In genomic region chr2:28241520-28242221, GRCm38 (mm10) we compare ENCODE assay signal across 18 mouse cellular contexts. TPM values are rescaled to one million over a fixed set of nuclear protein-coding genes. Genes with fewer than 3 reads are reported as not detected.
A peak's percentile ranks its signal among the peaks of the same experiment; 100 is the strongest.
DNase-seq lines count a peak whose midpoint lies in the region; ATAC-seq lines count a peak whose summit lies in the region.
"Had no signal": no experiment of that assay in that cellular context is flagged by ENCODE, and none has a peak within 500 bp of the region (broad histone marks: within the 10 kb centered on the region; RNA-seq: fewer than 3 reads in every experiment).

No protein-coding gene starts in this region.

- H3K9ac ChIP-seq in kidney, embryonic 14.5 days (ENCODE audit: low read depth, low read length), result no peak overlapping the region
- H3K9ac ChIP-seq in neural tube, embryonic 11.5 days (ENCODE audit: low read length), result no peak overlapping the region; the same call in 1 of the 2 replicates
- H3K9ac ChIP-seq in neural tube, embryonic 15.5 days (replicated peaks), result no peak overlapping the region
- H3K9ac ChIP-seq: hindbrain, embryonic 15.5 days had no signal

- H3K9me3 ChIP-seq in kidney, embryonic 14.5 days (ENCODE audit: control insufficient read depth, low read length), result no peaks in the 10 kb centered on the region
- no peaks in the 10 kb centered on the region for H3K9me3 ChIP-seq in neural tube, embryonic 11.5 days (ENCODE audit: control insufficient read depth, low read length)
- H3K9me3 ChIP-seq in limb, embryonic 10.5 days (replicated peaks), result no peaks in the 10 kb centered on the region
- H3K9me3 ChIP-seq in neural tube, embryonic 15.5 days (replicated peaks), result no peaks in the 10 kb centered on the region
- H3K9me3 ChIP-seq: hindbrain, embryonic 15.5 days had no signal

- ATAC-seq in kidney, embryonic 14.5 days (ENCODE audit: low FRiP score, low TSS enrichment), result peak; percentile 53; the same call in 1 of the 2 replicates
- ATAC-seq in neural tube, embryonic 11.5 days (ENCODE audit: insufficient read depth, low FRiP score, low TSS enrichment), result no peak
- ATAC-seq in neural tube, embryonic 15.5 days (ENCODE audit: low FRiP score), result peak; percentile 58; the same call in 1 of the 2 replicates
- ATAC-seq: forebrain, embryonic 16.5 days had no signal

- H3K36me3 ChIP-seq in kidney, embryonic 14.5 days (ENCODE audit: control insufficient read depth, insufficient read depth, low read length), result no peaks in the 10 kb centered on the region
- H3K36me3 ChIP-seq in neural tube, embryonic 11.5 days (ENCODE audit: control insufficient read depth, insufficient read depth, low read length), result no peaks in the 10 kb centered on the region
- H3K36me3 ChIP-seq in limb, embryonic 10.5 days, result no peaks in the 10 kb centered on the region
- H3K36me3 ChIP-seq in neural tube, embryonic 15.5 days, result no peaks in the 10 kb centered on the region
- H3K36me3 ChIP-seq: hindbrain, embryonic 15.5 days; midbrain, embryonic 10.5 days had no signal

- no peaks in the 10 kb centered on the region; the same call in 1 of the 2 replicates for H3K27me3 ChIP-seq in kidney, embryonic 14.5 days (ENCODE audit: control insufficient read depth, insufficient read depth, low read length)
- H3K27me3 ChIP-seq in neural tube, embryonic 11.5 days (ENCODE audit: control insufficient read depth, insufficient read depth, low read length), result no peaks in the 10 kb centered on the region
- 0 out of 2 replicates have a peak, but pooled peaks cover 10% of the 10 kb centered on the region for H3K27me3 ChIP-seq in limb, embryonic 10.5 days (ENCODE audit: low read depth, poor library complexity, severe bottlenecking)
- no peaks in the 10 kb centered on the region for H3K27me3 ChIP-seq in neural tube, embryonic 15.5 days (replicated peaks)
- H3K27me3 ChIP-seq: hindbrain, embryonic 15.5 days had no signal

- no peak overlapping the region for H3K4me2 ChIP-seq in kidney, embryonic 14.5 days (replicated peaks; ENCODE audit: low read depth, low read length)
- no peak overlapping the region for H3K4me2 ChIP-seq in neural tube, embryonic 11.5 days (ENCODE audit: low read depth)
- H3K4me2 ChIP-seq in neural tube, embryonic 15.5 days, result 0 out of 2 replicates have a peak overlapping the region, but pooled peaks have one; percentile 3
- H3K4me2 ChIP-seq: hindbrain, embryonic 15.5 days had no signal

- peaks cover 10% of the 10 kb centered on the region; the same call in 1 of the 2 replicates for H3K4me1 ChIP-seq in kidney, embryonic 14.5 days (ENCODE audit: control insufficient read depth, insufficient read depth, low read length)
- 0 out of 2 replicates have a peak, but pooled peaks cover 5% of the 10 kb centered on the region for H3K4me1 ChIP-seq in neural tube, embryonic 11.5 days (ENCODE audit: control insufficient read depth, insufficient read depth, low read length)
- H3K4me1 ChIP-seq in limb, embryonic 10.5 days, result peaks cover 19% of the 10 kb centered on the region
- peaks cover 23% of the 10 kb centered on the region for H3K4me1 ChIP-seq in neural tube, embryonic 15.5 days

- peak overlapping the region; percentile 32; the same call in 1 of the 2 replicates for H3K27ac ChIP-seq in kidney, embryonic 14.5 days (ENCODE audit: low read depth, low read length)
- H3K27ac ChIP-seq in neural tube, embryonic 11.5 days (ENCODE audit: low read depth, low read length), result 0 out of 2 replicates have a peak overlapping the region, but pooled peaks have one; percentile 58
- H3K27ac ChIP-seq in limb, embryonic 10.5 days, result 0 out of 2 replicates have a peak overlapping the region, but pooled peaks have one; percentile 36
- peak overlapping the region; percentile 60 for H3K27ac ChIP-seq in neural tube, embryonic 15.5 days (replicated peaks)
- H3K27ac ChIP-seq: heart, adult 2 months; hindbrain, embryonic 15.5 days; midbrain, embryonic 10.5 days had no signal

- DNase-seq in kidney, adult 9 months, result no peak
- peak; percentile 23 for DNase-seq in neural tube, embryonic 11.5 days (ENCODE audit: low spot score)
- DNase-seq in neural tube, embryonic 10.5 days (ENCODE audit: extremely low spot score, low spot score), result no peak
- DNase-seq in limb, embryonic 10.5 days (ENCODE audit: low spot score), result no peak
- DNase-seq in cerebellum, postnatal 36 days, result no peak
- DNase-seq: adrenal gland, adult 8-10 months; cerebellum, adult 8-10 months; gastrocnemius, postnatal 10 days; heart, adult 2 months; left cerebral cortex, postnatal 4 days; lung, postnatal 14 days; right cerebral cortex, postnatal 25 days had no signal

- WGBS in kidney, embryonic 14.5 days, result 28% methylated on average over 17 of the region's 17 CpGs
- WGBS in neural tube, embryonic 11.5 days, result 42% methylated on average over 17 of the region's 17 CpGs
- WGBS in limb, embryonic 10.5 days, result 49% methylated on average over 17 of the region's 17 CpGs
- 19% methylated on average over 17 of the region's 17 CpGs for WGBS in neural tube, embryonic 15.5 days

- no peak overlapping the region for H3K4me3 ChIP-seq in kidney, embryonic 14.5 days (ENCODE audit: low read length)
- H3K4me3 ChIP-seq in neural tube, embryonic 11.5 days (ENCODE audit: low read depth, low read length), result no peak overlapping the region
- H3K4me3 ChIP-seq in limb, embryonic 10.5 days, result no peak overlapping the region
- no peak overlapping the region for H3K4me3 ChIP-seq in neural tube, embryonic 15.5 days (replicated peaks)
- H3K4me3 ChIP-seq: erythroblast, embryonic 14.5 days; heart, adult 2 months; hindbrain, embryonic 15.5 days; midbrain, embryonic 10.5 days had no signal

RNA-seq across cellular contexts. Expression of gene Olfm1, which starts 48.9 kb away (rescaled TPM):
- polyA plus RNA-seq in kidney, embryonic 14.5 days (2014; fragmentation: Nextera tagmentation; extraction: Ambion mirVana), result 15.5 and 16.2 TPM in 2 replicates
- 111 and 118 TPM in 2 replicates for polyA plus RNA-seq in neural tube, embryonic 11.5 days (2014; fragmentation: Nextera tagmentation; extraction: Ambion mirVana)
- polyA plus RNA-seq in limb, embryonic 10.5 days (2016; fragmentation: Nextera tagmentation; extraction: Ambion mirVana), result 13.2 and 20.0 TPM in 2 replicates
- polyA plus RNA-seq in neural tube, embryonic 15.5 days (2015; fragmentation: Nextera tagmentation; extraction: Ambion mirVana), result 296 and 363 TPM in 2 replicates
